In the genomic region with DNA sequence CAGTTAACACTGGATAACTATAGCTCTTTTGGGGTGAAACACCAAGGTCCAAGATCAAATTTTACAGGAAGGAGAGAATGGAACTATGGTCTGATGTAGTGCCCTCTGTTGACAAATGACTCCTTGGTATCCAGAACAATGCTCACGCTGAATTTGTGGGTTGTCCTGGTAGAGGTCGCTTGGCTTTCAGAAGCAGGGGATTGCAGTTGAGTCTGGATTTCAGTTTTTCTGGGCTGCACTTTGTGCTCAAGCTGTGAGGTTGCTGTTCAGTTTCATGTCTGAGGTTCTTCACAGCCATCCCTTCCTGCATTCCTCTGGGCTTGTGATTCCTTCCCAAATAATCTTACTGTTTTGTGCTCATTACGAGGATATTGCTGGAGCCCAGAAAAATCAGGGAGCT, we compare ENCODE assay signal across 24 mouse cellular contexts.
DNase-seq lines count a peak whose midpoint lies in the region; ATAC-seq lines count a peak whose summit lies in the region.
"Had no signal": no experiment of that assay in that cellular context is flagged by ENCODE, and none has a peak within 500 bp of the region (broad histone marks: within the 10 kb centered on the region; RNA-seq: fewer than 3 reads in every experiment).

No protein-coding gene starts in this region.

- 66% methylated on average over 3 of the region's 3 CpGs for WGBS in limb, embryonic 12.5 days
- WGBS in limb, embryonic 10.5 days, result 92% methylated on average over 3 of the region's 3 CpGs

- H3K4me3 ChIP-seq in limb, embryonic 12.5 days (replicated peaks), result no peak overlapping the region
- H3K4me3 ChIP-seq in limb, embryonic 10.5 days, result no peak overlapping the region
- H3K4me3 ChIP-seq: embryonic facial prominence, embryonic 10.5 days; embryonic facial prominence, embryonic 15.5 days; gastrocnemius, adult 2 months; intestine, embryonic 15.5 days; liver, embryonic 12.5 days; megakaryocyte, embryonic 14.5 days; midbrain, embryonic 12.5 days had no signal

- peaks cover 9% of the 10 kb centered on the region for H3K4me1 ChIP-seq in limb, embryonic 12.5 days (replicated peaks)
- peaks cover 3% of the 10 kb centered on the region; the same call in 1 of the 2 replicates for H3K4me1 ChIP-seq in limb, embryonic 10.5 days
- H3K4me1 ChIP-seq: embryonic facial prominence, embryonic 15.5 days; intestine, embryonic 15.5 days; liver, embryonic 12.5 days; megakaryocyte, embryonic 14.5 days had no signal

- ATAC-seq in limb, embryonic 12.5 days (ENCODE audit: insufficient number of reproducible peaks, insufficient read depth, low FRiP score, low TSS enrichment, low read depth), result no peak
- ATAC-seq: CD4-positive, CD25-positive, alpha-beta regulatory T cell, adult 4 months; forebrain, embryonic 14.5 days; hindbrain, postnatal 0 days; intestine, embryonic 15.5 days; liver, embryonic 12.5 days; liver, postnatal 0 days had no signal

- H3K4me2 ChIP-seq in limb, embryonic 12.5 days, result no peak overlapping the region
- H3K4me2 ChIP-seq: embryonic facial prominence, embryonic 15.5 days; intestine, embryonic 15.5 days; liver, embryonic 12.5 days; midbrain, embryonic 12.5 days had no signal

- no peak overlapping the region for H3K9ac ChIP-seq in limb, embryonic 12.5 days (replicated peaks)
- H3K9ac ChIP-seq: embryonic facial prominence, embryonic 15.5 days; intestine, embryonic 15.5 days; liver, embryonic 12.5 days; liver, postnatal 0 days; midbrain, embryonic 12.5 days had no signal

- no peaks in the 10 kb centered on the region for H3K9me3 ChIP-seq in limb, embryonic 12.5 days
- no peaks in the 10 kb centered on the region for H3K9me3 ChIP-seq in limb, embryonic 10.5 days (replicated peaks)
- H3K9me3 ChIP-seq: embryonic facial prominence, embryonic 10.5 days; embryonic facial prominence, embryonic 15.5 days; intestine, embryonic 15.5 days; liver, embryonic 12.5 days; midbrain, embryonic 12.5 days had no signal

- no peaks in the 10 kb centered on the region; the same call in 1 of the 2 replicates for H3K27me3 ChIP-seq in limb, embryonic 12.5 days
- H3K27me3 ChIP-seq in limb, embryonic 10.5 days (ENCODE audit: low read depth, poor library complexity, severe bottlenecking), result no peaks in the 10 kb centered on the region
- H3K27me3 ChIP-seq: embryonic facial prominence, embryonic 15.5 days; intestine, embryonic 15.5 days; liver, embryonic 12.5 days; megakaryocyte, embryonic 14.5 days; midbrain, embryonic 12.5 days had no signal

- peak overlapping the region; percentile 42 for H3K27ac ChIP-seq in limb, embryonic 12.5 days
- no peak overlapping the region for H3K27ac ChIP-seq in limb, embryonic 10.5 days
- H3K27ac ChIP-seq: embryonic facial prominence, embryonic 10.5 days; embryonic facial prominence, embryonic 15.5 days; gastrocnemius, adult 2 months; hindbrain, postnatal 0 days; intestine, embryonic 15.5 days; liver, embryonic 12.5 days; midbrain, embryonic 12.5 days had no signal

- DNase-seq in limb, embryonic 10.5 days (ENCODE audit: low spot score), result no peak
- peak; percentile 66 for DNase-seq in kidney, adult 9 months
- DNase-seq in kidney, postnatal 14 days, result peak; percentile 13
- DNase-seq in gastrocnemius, adult 18-20 months (ENCODE audit: low spot score), result no peak
- DNase-seq in layer of hippocampus, adult 18-20 months (ENCODE audit: low spot score in 2 of 2), result no peak
- no peak for DNase-seq in testis, postnatal 14 days (ENCODE audit: low spot score)
- DNase-seq: adrenal gland, adult 8-10 months; cerebellum, adult 8-10 months; cerebellum, postnatal 25 days; gastrocnemius, adult 2 months; gastrocnemius, postnatal 36 days; liver, postnatal 0 days; lung, postnatal 4 days; thymus, postnatal 14 days had no signal

- no peaks in the 10 kb centered on the region for H3K36me3 ChIP-seq in limb, embryonic 12.5 days
- no peaks in the 10 kb centered on the region for H3K36me3 ChIP-seq in limb, embryonic 10.5 days
- H3K36me3 ChIP-seq: embryonic facial prominence, embryonic 10.5 days; embryonic facial prominence, embryonic 15.5 days; intestine, embryonic 15.5 days; liver, embryonic 12.5 days; midbrain, embryonic 12.5 days had no signal

Comparison
In these comparisons a context has a peak if more than half of its experiments do, and no peak if none do; other contexts are left out.
1. DNase-seq: peak in kidney, adult 9 months (single experiment) and kidney, postnatal 14 days (single experiment); none in limb, embryonic 10.5 days (single experiment), gastrocnemius, adult 18-20 months (single experiment), layer of hippocampus, adult 18-20 months (0 of 2) and testis, postnatal 14 days (single experiment).